Mouse (Mus musculus) liver, embryonic 15.5 days (tissue): ENCODE data around the gene Mical2. TPM values are rescaled to one million over a fixed set of nuclear protein-coding genes. Genes with fewer than 3 reads are reported as not detected.

Source experiments
- ATAC-seq: fragments of 200-750 bp; cut with Nextera tagmentation; 2 replicates; pipeline ENCODE4 v1.8.0; 2017; ENCODE audit warnings: moderate number of reproducible peaks, mild to moderate bottlenecking, moderate library complexity; ENCODE audit not compliant: insufficient read depth
- H3K27ac ChIP-seq: fragments of 300-500 bp; sonication (generic); replicated peaks from 2 replicates; pipeline ENCODE4 v1.5.1; 2015; ENCODE audit warnings: mild to moderate bottlenecking, inconsistent platforms
- H3K27me3 ChIP-seq: fragments of 300-500 bp; sonication (generic); 2 replicates; pipeline ENCODE4 v1.6.1; 2015; ENCODE audit warnings: mild to moderate bottlenecking, inconsistent platforms
- H3K36me3 ChIP-seq: fragments of 300-500 bp; sonication (generic); replicated peaks from 2 replicates; pipeline ENCODE4 v1.6.1; 2015; ENCODE audit warnings: moderate library complexity, mild to moderate bottlenecking, inconsistent platforms
- H3K4me1 ChIP-seq: fragments of 300-500 bp; sonication (generic); replicated peaks from 2 replicates; pipeline ENCODE4 v1.6.1; 2015; ENCODE audit warnings: inconsistent platforms
- H3K4me2 ChIP-seq: fragments of 300-500 bp; sonication (generic); 2 replicates; pipeline ENCODE4 v1.6.1; 2015; ENCODE audit warnings: moderate library complexity, mild to moderate bottlenecking, inconsistent platforms
- H3K4me3 ChIP-seq: fragments of 300-500 bp; sonication (generic); replicated peaks from 2 replicates; pipeline ENCODE4 v1.5.1; 2015; ENCODE audit warnings: mild to moderate bottlenecking, inconsistent platforms
- H3K9ac ChIP-seq: fragments of 300-500 bp; sonication (generic); 2 replicates; pipeline ENCODE4 v1.6.1; 2015; ENCODE audit warnings: moderate library complexity, mild to moderate bottlenecking, inconsistent platforms
- H3K9me3 ChIP-seq: fragments of 300-500 bp; sonication (generic); replicated peaks from 2 replicates; pipeline ENCODE4 v1.6.1; 2016; ENCODE audit warnings: inconsistent platforms
- WGBS: fragments of 180-500 bp; shearing (Covaris S2); methylation state at CpG from one replicate; pipeline ENCODE4 v1.1.7; 2015; ENCODE audit warnings: mixed read lengths; ENCODE audit not compliant: insufficient replicate concordance; 5-methylcytosine and 5-hydroxymethylcytosine counted together
- polyA plus RNA-seq: library from polyadenylated mRNA; unstranded; fragments of >200 nt; fragmentation: Nextera tagmentation; extraction: Ambion mirVana; gene quantifications from 2 replicates; pipeline ENCODE4 v1.2.1, GENCODE M21; 2015

Mical2 gene
- polyA plus RNA-seq, 1 experiment from 2014 or later = 1.8 TPM

GRCm38 (mm10) chr7:112336769-112337168 is 111.1 kb downstream of the Mical2 start:
- 69% methylated on average over 15 of the region's 15 CpGs for WGBS
- Histone ChIP-seq H3K27me3 (no peaks in the 10 kb centered on the region), H3K4me3 (no peak overlapping the region), H3K36me3 (no peaks in the 10 kb centered on the region), H3K9ac (no peak overlapping the region), H3K4me1 (no peaks in the 10 kb centered on the region), H3K4me2 (no peak overlapping the region), H3K9me3 (no peaks in the 10 kb centered on the region), H3K27ac (no peak overlapping the region)
- no peak for ATAC-seq

DNA sequence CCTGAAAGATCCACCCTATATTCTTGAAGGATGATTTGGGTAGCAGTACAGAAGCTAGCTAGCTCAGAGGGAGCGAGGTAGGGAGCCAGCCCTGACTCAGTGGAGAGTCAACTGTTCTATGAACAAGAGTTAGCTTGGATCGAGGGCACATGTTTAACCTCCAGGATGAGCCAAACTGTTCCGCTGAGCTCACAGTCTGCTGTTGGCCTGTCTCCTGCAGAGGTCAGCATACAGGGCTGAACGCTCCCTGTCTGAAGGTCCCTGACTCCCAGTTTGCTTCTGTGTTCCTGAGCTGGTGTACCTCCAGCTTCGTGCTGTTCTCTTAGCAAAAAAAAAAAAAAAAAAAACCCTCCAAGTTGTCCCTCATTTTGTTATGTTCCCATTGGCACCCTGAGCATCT is 112.1 kb downstream of the Mical2 start:
- H3K27ac ChIP-seq = no peak overlapping the region
- no peaks in the 10 kb centered on the region for H3K36me3 ChIP-seq
- no peaks in the 10 kb centered on the region for H3K27me3 ChIP-seq
- WGBS = 60% methylated on average over 5 of the region's 5 CpGs
- no peak overlapping the region for H3K4me3 ChIP-seq
- no peaks in the 10 kb centered on the region for H3K4me1 ChIP-seq
- no peak overlapping the region for H3K4me2 ChIP-seq
- no peak for ATAC-seq
- H3K9me3 ChIP-seq = no peaks in the 10 kb centered on the region
- H3K9ac ChIP-seq = no peak overlapping the region

DNA sequence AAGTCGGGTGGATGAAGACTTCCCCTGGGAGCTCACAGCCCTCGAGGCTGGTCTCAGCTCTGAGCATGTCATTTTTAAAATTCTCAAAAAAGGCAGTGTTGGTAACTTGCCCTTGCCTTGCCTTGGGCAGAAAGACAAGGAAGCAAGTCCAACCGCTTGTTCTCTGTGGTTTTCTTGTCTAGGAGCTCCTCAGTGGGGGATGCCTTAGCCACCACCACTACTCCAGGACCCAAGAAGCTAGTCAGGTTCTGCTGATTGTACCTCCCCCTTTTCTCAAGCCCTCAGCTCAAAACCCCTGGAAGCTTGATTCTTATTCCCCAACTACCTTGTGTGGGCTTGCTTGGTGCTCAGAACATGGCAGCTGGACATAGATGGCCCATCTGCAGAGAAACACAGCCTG is 115.4 kb downstream of the Mical2 start:
- Histone ChIP-seq H3K4me2 (no peak overlapping the region), H3K9ac (no peak overlapping the region), H3K36me3 (no peaks in the 10 kb centered on the region), H3K27ac (no peak overlapping the region), H3K4me1 (no peaks in the 10 kb centered on the region), H3K9me3 (no peaks in the 10 kb centered on the region), H3K27me3 (no peaks in the 10 kb centered on the region), H3K4me3 (no peak overlapping the region)
- ATAC-seq = no peak
- WGBS = 29% methylated on average over 3 of the region's 3 CpGs

GRCm38 (mm10) chr7:112345687-112346086 is 120.0 kb downstream of the Mical2 start:
- Histone ChIP-seq H3K4me2 (no peak overlapping the region), H3K36me3 (no peaks in the 10 kb centered on the region), H3K4me1 (no peaks in the 10 kb centered on the region), H3K9me3 (no peaks in the 10 kb centered on the region), H3K27ac (no peak overlapping the region), H3K4me3 (no peak overlapping the region), H3K9ac (no peak overlapping the region), H3K27me3 (no peaks in the 10 kb centered on the region)
- WGBS = 55% methylated on average over 1 of the region's 1 CpGs
- no peak for ATAC-seq

DNA sequence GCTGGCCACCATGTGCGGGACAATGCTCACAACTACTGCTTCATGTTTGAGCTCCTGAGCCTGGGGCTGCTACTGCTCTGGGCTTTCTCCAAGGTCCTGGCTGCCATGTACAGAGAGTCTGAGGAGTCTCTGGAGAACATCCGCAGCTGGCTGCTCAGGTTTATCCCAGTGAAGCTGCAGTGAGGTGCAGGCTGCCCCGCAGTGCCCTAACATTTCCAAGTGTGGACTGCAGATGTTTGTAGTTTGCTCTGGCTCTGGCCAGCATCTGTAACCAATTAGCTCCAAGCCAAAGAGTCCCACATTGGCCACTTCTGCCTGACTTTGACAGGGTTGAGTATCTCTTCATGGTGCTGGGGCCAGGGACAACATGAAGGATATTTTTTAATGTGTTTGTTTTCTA is 125.9 kb downstream of the Mical2 start:
- no peak overlapping the region for H3K4me2 ChIP-seq

DNA sequence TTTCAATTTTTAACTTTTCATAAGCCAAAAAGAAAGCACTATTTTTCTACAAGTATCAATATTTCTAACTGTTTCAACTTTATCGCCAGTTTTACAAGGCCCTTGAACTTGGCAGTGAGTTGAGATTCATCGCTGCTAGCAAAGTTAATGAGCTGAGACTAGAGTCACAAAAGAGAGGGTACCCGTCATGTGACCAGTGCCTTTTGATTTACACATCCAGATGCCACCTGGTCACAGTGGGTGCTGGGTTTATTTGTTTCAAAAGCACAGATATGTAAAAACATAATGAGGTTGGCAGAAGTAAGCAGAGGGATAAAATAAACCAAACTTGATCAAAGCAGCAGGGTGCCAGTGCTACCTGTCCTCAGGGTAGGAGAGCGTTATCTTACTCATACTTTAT is 126.3 kb downstream of the Mical2 start:
- Histone ChIP-seq H3K4me3 (no peak overlapping the region), H3K36me3 (no peaks in the 10 kb centered on the region), H3K9ac (no peak overlapping the region), H3K4me2 (no peak overlapping the region), H3K4me1 (0 out of 2 replicates have a peak, but pooled peaks cover 2% of the 10 kb centered on the region), H3K27me3 (no peaks in the 10 kb centered on the region), H3K9me3 (no peaks in the 10 kb centered on the region), H3K27ac (no peak overlapping the region)
- WGBS = 72% methylated on average over 4 of the region's 4 CpGs
- no peak for ATAC-seq

More for the DNA sequence above, 125.9 kb downstream of the Mical2 start:
- H3K36me3 ChIP-seq = no peaks in the 10 kb centered on the region
- H3K27me3 ChIP-seq = no peaks in the 10 kb centered on the region
- WGBS = 67% methylated on average over 3 of the region's 3 CpGs
- H3K9me3 ChIP-seq = no peaks in the 10 kb centered on the region
- no peak overlapping the region for H3K9ac ChIP-seq
- ATAC-seq = no peak
- no peak overlapping the region for H3K27ac ChIP-seq
- 0 out of 2 replicates have a peak, but pooled peaks cover 2% of the 10 kb centered on the region for H3K4me1 ChIP-seq
- no peak overlapping the region for H3K4me3 ChIP-seq

DNA sequence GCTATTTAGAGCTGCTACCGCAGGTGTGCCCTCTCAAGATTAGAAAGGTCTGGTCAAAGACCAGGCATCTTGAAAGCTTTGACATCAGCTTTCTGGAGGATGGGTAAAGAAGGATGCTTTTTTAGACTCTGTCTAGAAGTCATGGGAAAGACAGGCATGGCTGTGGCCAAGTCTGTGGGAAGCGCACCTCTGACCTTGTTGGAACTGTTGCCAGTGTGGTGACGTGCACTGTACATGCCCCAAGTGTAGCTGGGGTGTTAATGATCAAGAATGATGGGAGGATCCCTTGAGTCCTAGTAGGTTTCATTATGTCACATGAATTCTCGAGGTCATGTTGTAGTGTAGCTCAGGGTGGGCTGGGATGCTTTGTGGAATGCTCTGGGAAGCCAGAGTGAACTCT is 127.4 kb downstream of the Mical2 start:
- 70% methylated on average over 4 of the region's 4 CpGs for WGBS
- H3K27me3 ChIP-seq = no peaks in the 10 kb centered on the region
- 0 out of 2 replicates have a peak, but pooled peaks cover 2% of the 10 kb centered on the region for H3K4me1 ChIP-seq
- H3K36me3 ChIP-seq = no peaks in the 10 kb centered on the region
- no peak overlapping the region for H3K4me2 ChIP-seq
- no peak overlapping the region for H3K4me3 ChIP-seq
- no peak overlapping the region for H3K27ac ChIP-seq
- H3K9me3 ChIP-seq = no peaks in the 10 kb centered on the region
- ATAC-seq = no peak
- no peak overlapping the region for H3K9ac ChIP-seq

DNA sequence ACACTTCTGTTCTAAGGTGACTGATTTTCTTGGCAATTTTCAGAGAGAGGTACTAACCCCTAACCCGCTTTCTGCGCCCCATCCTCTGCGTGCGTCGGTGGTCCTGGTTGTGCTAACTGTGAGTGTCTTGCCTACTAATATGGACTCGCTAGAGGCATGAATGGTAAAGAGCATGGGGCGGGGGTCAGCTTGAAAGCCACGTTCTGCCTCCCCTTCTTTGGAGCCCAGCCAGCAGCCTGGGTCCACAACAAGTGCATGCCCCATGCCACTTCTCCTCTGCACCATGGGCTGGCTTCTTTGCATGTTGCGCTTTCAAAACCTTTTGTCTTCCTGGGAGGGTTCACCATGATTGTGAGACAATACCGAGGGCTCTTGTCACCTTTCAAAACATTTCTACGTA is 128.3 kb downstream of the Mical2 start:
- Histone ChIP-seq H3K36me3 (no peaks in the 10 kb centered on the region), H3K4me2 (no peak overlapping the region), H3K4me3 (no peak overlapping the region), H3K4me1 (0 out of 2 replicates have a peak, but pooled peaks cover 2% of the 10 kb centered on the region), H3K9ac (no peak overlapping the region), H3K27ac (no peak overlapping the region), H3K9me3 (no peaks in the 10 kb centered on the region), H3K27me3 (no peaks in the 10 kb centered on the region)
- 66% methylated on average over 11 of the region's 11 CpGs for WGBS
- no peak for ATAC-seq

DNA sequence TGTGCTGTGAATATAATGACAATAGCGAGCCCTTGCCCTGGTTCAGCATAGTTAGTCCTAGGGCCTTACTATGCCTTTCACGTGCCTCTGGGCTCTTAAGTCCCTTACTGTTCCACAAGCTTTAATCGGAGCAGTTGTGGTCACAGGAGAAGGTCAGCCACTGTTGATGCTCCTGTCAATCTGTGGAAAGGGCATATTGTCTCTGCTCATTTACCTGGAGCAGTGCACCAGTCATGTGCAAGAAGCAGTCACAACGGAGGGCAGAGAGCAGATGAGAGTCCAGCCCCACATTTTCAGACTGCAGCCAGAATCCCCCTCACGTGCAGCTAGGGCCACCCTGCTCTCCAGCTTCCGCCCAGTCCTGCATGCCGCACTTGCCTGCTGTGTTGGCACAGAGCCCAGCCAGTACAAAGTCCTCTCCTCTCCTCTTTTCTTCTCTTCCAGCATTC is 128.9 kb downstream of the Mical2 start:
- no peak overlapping the region for H3K4me2 ChIP-seq
- H3K9me3 ChIP-seq = no peaks in the 10 kb centered on the region
- no peak overlapping the region for H3K9ac ChIP-seq
- H3K27ac ChIP-seq = peak overlapping the region; percentile 24; the same call in 1 of the 2 replicates
- no peaks in the 10 kb centered on the region for H3K36me3 ChIP-seq
- peak; percentile 74 for ATAC-seq
- H3K4me1 ChIP-seq = 0 out of 2 replicates have a peak, but pooled peaks cover 2% of the 10 kb centered on the region
- 52% methylated on average over 7 of the region's 7 CpGs for WGBS
- H3K4me3 ChIP-seq = no peak overlapping the region
- H3K27me3 ChIP-seq = no peaks in the 10 kb centered on the region

DNA sequence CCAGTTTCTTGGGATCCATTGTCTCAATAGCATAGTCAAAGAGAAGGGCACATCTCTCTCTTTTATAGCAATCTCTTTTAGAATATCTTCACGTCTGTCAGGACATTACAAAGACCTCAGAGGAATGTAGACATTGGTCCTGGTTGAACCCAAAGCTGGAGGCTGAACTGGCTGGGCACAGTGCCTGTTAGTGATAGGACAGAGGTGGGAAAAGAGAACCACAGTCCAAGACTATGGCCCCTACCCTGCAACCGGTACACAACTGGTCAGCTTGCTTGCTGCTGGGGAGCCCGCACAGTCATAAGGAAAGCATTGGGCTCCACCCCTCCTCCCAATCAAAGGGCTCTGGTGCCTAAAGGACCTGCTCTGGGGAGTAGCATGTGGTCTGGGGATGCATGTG is 133.9 kb downstream of the Mical2 start:
- ATAC-seq = no peak
- H3K4me1 ChIP-seq = 0 out of 2 replicates have a peak, but pooled peaks cover under 1% of the 10 kb centered on the region
- no peaks in the 10 kb centered on the region for H3K36me3 ChIP-seq
- no peak overlapping the region for H3K9ac ChIP-seq
- no peaks in the 10 kb centered on the region for H3K27me3 ChIP-seq
- H3K27ac ChIP-seq = no peak overlapping the region
- no peak overlapping the region for H3K4me3 ChIP-seq
- H3K4me2 ChIP-seq = no peak overlapping the region
- 62% methylated on average over 3 of the region's 3 CpGs for WGBS
- H3K9me3 ChIP-seq = no peaks in the 10 kb centered on the region

- H3K4me3 ChIP-seq = no peak overlapping the region
- H3K36me3 ChIP-seq = no peaks in the 10 kb centered on the region
- WGBS = 49% methylated on average over 7 of the region's 7 CpGs
- H3K9ac ChIP-seq = no peak overlapping the region
- ATAC-seq = no peak
- no peaks in the 10 kb centered on the region for H3K4me1 ChIP-seq
- H3K27me3 ChIP-seq = no peaks in the 10 kb centered on the region
- no peak overlapping the region for H3K27ac ChIP-seq
- no peak overlapping the region for H3K4me2 ChIP-seq
- no peaks in the 10 kb centered on the region for H3K9me3 ChIP-seq
These were observed 137.0 kb downstream of the Mical2 start for GRCm38 (mm10) chr7:112362574-112363200.

DNA sequence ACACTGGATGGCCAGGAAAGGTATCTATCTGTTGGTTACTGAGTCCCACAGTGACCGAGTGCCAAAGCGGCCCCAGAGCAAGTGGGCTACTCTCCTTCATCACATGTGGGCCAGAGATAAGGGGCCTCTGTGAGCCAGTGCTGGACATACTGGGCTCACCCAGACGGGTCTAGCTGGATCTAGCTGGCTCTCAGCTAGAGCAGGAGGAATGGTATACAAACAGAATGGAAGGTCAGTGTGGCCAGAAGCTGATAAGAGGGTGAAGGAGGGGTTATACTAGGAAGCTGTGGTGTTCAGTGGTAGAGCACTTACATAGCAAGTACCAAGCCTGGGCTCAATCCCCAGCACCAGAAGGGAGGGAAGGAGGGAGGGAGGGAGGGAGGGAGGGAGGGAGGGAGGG is 140.2 kb downstream of the Mical2 start:
- H3K27ac ChIP-seq = no peak overlapping the region
- H3K4me2 ChIP-seq = no peak overlapping the region
- H3K27me3 ChIP-seq = no peaks in the 10 kb centered on the region
- H3K4me1 ChIP-seq = no peaks in the 10 kb centered on the region
- no peak overlapping the region for H3K4me3 ChIP-seq
- H3K36me3 ChIP-seq = no peaks in the 10 kb centered on the region
- WGBS = 41% methylated on average over 3 of the region's 3 CpGs
- ATAC-seq = no peak
- no peaks in the 10 kb centered on the region for H3K9me3 ChIP-seq
- no peak overlapping the region for H3K9ac ChIP-seq
